Mouse (Mus musculus) cerebellum, adult 2 months (tissue): ENCODE measurements at regions not wholly inside any gene's neighbourhood (a gene's known extent, or its start where the extent isn't known, plus 50 kb on each side); places are given as distances from the start of the nearest gene placed in this dataset.

ENCODE experiments used
- DNase-seq, 2 experiments: peaks; one replicate each; pipeline ENCODE4 v3.0.0; 2021
- H3K27ac ChIP-seq: fragments of 200-500 bp; 2 replicates; pipeline ENCODE4 v1.5.1; 2012; ENCODE audit warnings: low read length, control low read depth, inconsistent platforms; ENCODE audit not compliant: insufficient read depth
- H3K27me3 ChIP-seq: fragments of 200-500 bp; 2 replicates; pipeline ENCODE4 v1.6.1; 2012; ENCODE audit warnings: inconsistent platforms, mild to moderate bottlenecking, low read length, moderate library complexity; ENCODE audit not compliant: control insufficient read depth, insufficient read depth
- H3K4me1 ChIP-seq: fragments of 200-500 bp; 2 replicates; pipeline ENCODE4 v1.6.1; 2011; ENCODE audit warnings: low read length; ENCODE audit not compliant: control insufficient read depth, insufficient read depth
- H3K4me3 ChIP-seq: fragments of 200-500 bp; replicated peaks from 2 replicates; pipeline ENCODE3; 2011; ENCODE audit warnings: mild to moderate bottlenecking, low read depth, low read length, control low read depth; ENCODE audit not compliant: insufficient read depth
- CTCF ChIP-seq: fragments of 200-500 bp; IDR thresholded peaks from 2 replicates; pipeline ENCODE4 v1.5.1; 2011; ENCODE audit warnings: low read depth, mild to moderate bottlenecking, control low read depth, low read length, moderate library complexity, borderline replicate concordance; ENCODE audit not compliant: insufficient read depth
- POLR2A ChIP-seq: fragments of 200-500 bp; IDR thresholded peaks from 2 replicates; pipeline ENCODE4 v1.6.1; 2011; ENCODE audit warnings: low read length, control low read depth, borderline replicate concordance; ENCODE audit not compliant: insufficient read depth
- WGBS: fragments of 180-500 bp; shearing (Covaris S2); methylation state at CpG from one replicate; pipeline ENCODE4 v1.1.7; 2018; 5-methylcytosine and 5-hydroxymethylcytosine counted together

- Histone ChIP-seq H3K27ac (no peak overlapping the region), H3K4me1 (peaks cover 32% of the 10 kb centered on the region), H3K27me3 (no peaks in the 10 kb centered on the region), H3K4me3 (no peak overlapping the region)
- 75% methylated on average over 3 of the region's 3 CpGs for WGBS
- TF ChIP-seq CTCF (no peak), POLR2A (no peak)
- DNase-seq = no peak
Measured at GRCm38 (mm10) chr12:77594657-77595056, 356.7 kb downstream of the Fut8 start.

- WGBS = 45% methylated on average over 5 of the region's 5 CpGs
- H3K4me3 ChIP-seq = no peak overlapping the region
- no peak for TF ChIP-seq POLR2A
- no peak for TF ChIP-seq CTCF
- H3K27me3 ChIP-seq = no peaks in the 10 kb centered on the region
- peak; percentile 47 to 71 for DNase-seq
- H3K27ac ChIP-seq = no peak overlapping the region
- peaks cover 37% of the 10 kb centered on the region for H3K4me1 ChIP-seq
Measured at GRCm38 (mm10) chr12:77595821-77596220, 357.9 kb downstream of the Fut8 start.

- DNase-seq = peak; percentile 60 to 83
- 38% methylated on average over 3 of the region's 3 CpGs for WGBS
- Histone ChIP-seq H3K27me3 (no peaks in the 10 kb centered on the region), H3K4me1 (peaks cover 37% of the 10 kb centered on the region), H3K27ac (no peak overlapping the region), H3K4me3 (no peak overlapping the region)
- TF ChIP-seq CTCF (no peak), POLR2A (no peak)
Measured at GRCm38 (mm10) chr12:77596676-77597075, 358.8 kb downstream of the Fut8 start.

GRCm38 (mm10) chr12:77597627-77598333, 359.9 kb downstream of the Fut8 start:
- TF ChIP-seq POLR2A (no peak), CTCF (no peak)
- 39% methylated on average over 3 of the region's 3 CpGs for WGBS
- peaks cover 37% of the 10 kb centered on the region for H3K4me1 ChIP-seq
- peak; percentile 56 to 73 for DNase-seq
- H3K4me3 ChIP-seq = no peak overlapping the region
- peak overlapping the region; percentile 8 for H3K27ac ChIP-seq
- H3K27me3 ChIP-seq = no peaks in the 10 kb centered on the region

GRCm38 (mm10) chr12:77598334-77598715, 360.4 kb downstream of the Fut8 start:
- 30% methylated on average over 7 of the region's 7 CpGs for WGBS
- H3K4me1 ChIP-seq = peaks cover 37% of the 10 kb centered on the region
- no peaks in the 10 kb centered on the region for H3K27me3 ChIP-seq
- peak; percentile 44 to 45 for DNase-seq
- TF ChIP-seq POLR2A = no peak
- TF ChIP-seq CTCF = no peak
- H3K27ac ChIP-seq = no peak overlapping the region; the same call in 1 of the 2 replicates
- no peak overlapping the region for H3K4me3 ChIP-seq

GRCm38 (mm10) chr12:77599391-77599790, 361.5 kb downstream of the Fut8 start:
- peak; percentile 78 to 90 for DNase-seq
- peak overlapping the region; percentile 3; the same call in 1 of the 2 replicates for H3K27ac ChIP-seq
- TF ChIP-seq CTCF (no peak), POLR2A (no peak)
- WGBS = 8% methylated on average over 2 of the region's 2 CpGs
- no peak overlapping the region for H3K4me3 ChIP-seq
- H3K27me3 ChIP-seq = no peaks in the 10 kb centered on the region
- peaks cover 37% of the 10 kb centered on the region for H3K4me1 ChIP-seq

- Histone ChIP-seq H3K4me1 (peaks cover 12% of the 10 kb centered on the region; the same call in 1 of the 2 replicates), H3K27ac (no peak overlapping the region), H3K27me3 (no peaks in the 10 kb centered on the region), H3K4me3 (no peak overlapping the region)
- TF ChIP-seq CTCF (no peak), POLR2A (no peak)
- DNase-seq = no peak
- 96% methylated on average over 12 of the region's 12 CpGs for WGBS
Measured at GRCm38 (mm10) chr12:77603832-77604501, 366.0 kb downstream of the Fut8 start.

GRCm38 (mm10) chr12:77617552-77617951, 379.6 kb downstream of the Fut8 start:
- TF ChIP-seq CTCF = no peak
- TF ChIP-seq POLR2A = no peak
- Histone ChIP-seq H3K4me1 (no peaks in the 10 kb centered on the region), H3K27me3 (no peaks in the 10 kb centered on the region), H3K27ac (no peak overlapping the region), H3K4me3 (no peak overlapping the region)
- WGBS = 16% methylated on average over 3 of the region's 3 CpGs
- DNase-seq = peak; percentile 26 to 69
